Mouse (Mus musculus) small intestine, adult 2 months (tissue): ENCODE data around the gene Gstp3.

Experiments used
- CTCF ChIP-seq: fragments of 200-500 bp; IDR thresholded peaks from 2 replicates; pipeline ENCODE4 v1.5.1; 2012; ENCODE audit warnings: low read depth, mild to moderate bottlenecking, control low read depth, inconsistent platforms, low read length, moderate library complexity, mixed read lengths; ENCODE audit not compliant: insufficient replicate concordance, insufficient read length; ENCODE audit errors: extremely low read depth
- POLR2A ChIP-seq: fragments of 200-500 bp; IDR thresholded peaks from 2 replicates; pipeline ENCODE4 v1.6.1; 2012; ENCODE audit warnings: low read depth, mild to moderate bottlenecking, control low read depth, inconsistent platforms, low read length, moderate library complexity

DNA sequence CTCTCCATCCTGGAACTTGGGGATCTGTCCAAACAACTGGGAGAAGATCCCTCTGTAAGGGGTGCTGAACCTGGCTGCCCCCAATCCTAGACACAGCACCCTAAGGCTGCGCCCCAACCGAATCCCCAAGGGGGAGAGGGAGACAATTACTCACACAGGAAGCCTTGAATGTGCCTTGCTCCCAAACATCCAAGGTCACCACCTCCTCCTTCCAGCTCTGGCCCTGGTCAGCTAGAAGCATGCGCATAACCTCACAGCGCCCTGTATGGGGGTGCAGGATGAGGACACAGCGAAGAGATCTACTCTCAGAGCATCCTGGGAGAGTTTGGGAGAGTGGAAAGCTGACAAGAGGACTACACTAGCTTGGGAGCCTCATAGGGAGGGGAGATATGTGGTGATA, 788 bp downstream of the Gstp3 start:
- TF ChIP-seq POLR2A (no peak), CTCF (no peak)
